Comparison of ENCODE assay signal across 8 mouse cellular contexts in the genomic region with DNA sequence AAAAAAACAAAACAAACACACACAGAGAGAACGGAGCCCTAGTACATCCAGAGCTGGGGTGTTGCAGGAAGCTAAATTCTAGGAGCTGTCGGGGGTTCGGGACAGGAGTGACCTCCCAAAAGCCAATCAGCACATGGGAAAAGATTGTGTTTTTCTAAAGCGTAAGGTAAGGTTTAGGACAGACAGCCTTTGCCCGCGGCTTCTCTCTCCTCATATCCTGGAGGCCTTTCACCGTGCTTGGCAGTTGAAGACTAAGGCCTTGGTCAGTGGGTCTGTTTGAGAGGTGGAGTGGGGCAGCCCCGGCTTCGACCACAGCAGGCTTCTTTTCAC. TPM values are rescaled to one million over a fixed set of nuclear protein-coding genes. Genes with fewer than 3 reads are reported as not detected.
DNase-seq lines count a peak whose midpoint lies in the region; ATAC-seq and TF ChIP-seq lines count a peak whose summit lies in the region.

No protein-coding gene starts in this region.

- H3K9ac ChIP-seq in heart, embryonic 11.5 days (ENCODE audit: low read depth, low read length) = peak overlapping the region; percentile 74
- H3K9ac ChIP-seq in CH12.LX (ENCODE audit: insufficient read depth, low read depth) = no peak overlapping the region
- no peak overlapping the region; the same call in 1 of the 2 replicates for H3K9ac ChIP-seq in forebrain, embryonic 15.5 days (replicated peaks)
- H3K9ac ChIP-seq in liver, embryonic 15.5 days = peak overlapping the region; percentile 92

- intact Hi-C loops in heart, postnatal 25 days (cut with DNase I) = no loop called here

- peaks cover 17% of the 10 kb centered on the region for H3K27me3 ChIP-seq in heart, embryonic 11.5 days (ENCODE audit: control insufficient read depth, insufficient read depth, low read length)
- H3K27me3 ChIP-seq in CH12.LX (replicated peaks) = no peaks in the 10 kb centered on the region
- peaks cover 35% of the 10 kb centered on the region for H3K27me3 ChIP-seq in forebrain, embryonic 15.5 days
- H3K27me3 ChIP-seq in liver, embryonic 15.5 days = no peaks in the 10 kb centered on the region

- no peaks in the 10 kb centered on the region for H3K9me3 ChIP-seq in heart, embryonic 11.5 days (replicated peaks; ENCODE audit: control insufficient read depth, low read length)
- H3K9me3 ChIP-seq in CH12.LX (replicated peaks; ENCODE audit: low read length) = no peaks in the 10 kb centered on the region
- no peaks in the 10 kb centered on the region for H3K9me3 ChIP-seq in forebrain, embryonic 15.5 days
- no peaks in the 10 kb centered on the region for H3K9me3 ChIP-seq in liver, embryonic 15.5 days (replicated peaks)

- TF ChIP-seq EP300 in CH12.LX (IDR thresholded peaks at IDR 0.05; ENCODE audit: low read length) = no peak

- no peaks in the 10 kb centered on the region for H3K79me2 ChIP-seq in CH12.LX (replicated peaks; ENCODE audit: control insufficient read depth, extremely low read depth, insufficient read depth, poor library complexity, severe bottlenecking)

- TF ChIP-seq RAD21 in CH12.LX (IDR thresholded peaks at IDR 0.05; ENCODE audit: low read depth, low read length) = no peak

- ATAC-seq in heart, embryonic 11.5 days (replicated peaks; ENCODE audit: insufficient number of reproducible peaks, low FRiP score, low TSS enrichment) = no peak
- ATAC-seq in forebrain, embryonic 15.5 days (replicated peaks) = no peak
- no peak for ATAC-seq in liver, embryonic 15.5 days (ENCODE audit: insufficient read depth)

- in situ Hi-C loops in CH12.LX (cut with MboI; ENCODE audit: low pct_ligation_motif_present, low pct_unique_long_range_greater_than_20kb, low sequenced_read_pairs) = no loop called here

- WGBS in heart, embryonic 11.5 days (ENCODE audit: insufficient replicate concordance) = 35% methylated on average over 9 of the region's 9 CpGs
- 48% methylated on average over 9 of the region's 9 CpGs for WGBS in forebrain, embryonic 15.5 days
- WGBS in liver, embryonic 15.5 days (ENCODE audit: insufficient replicate concordance) = 10% methylated on average over 9 of the region's 9 CpGs

- TF ChIP-seq CTCF in CH12.LX (conservative IDR thresholded peaks at IDR 0.05 in 1 of 2, IDR thresholded peaks at IDR 0.05 in 1 of 2; ENCODE audit: low read depth in 2 of 2, low read length in 2 of 2) = no peak

- H3K27ac ChIP-seq in heart, embryonic 11.5 days (ENCODE audit: low read depth, low read length) = peak overlapping the region; percentile 96
- no peak overlapping the region for H3K27ac ChIP-seq in CH12.LX (ENCODE audit: insufficient read depth, low read depth)
- no peak overlapping the region for H3K27ac ChIP-seq in forebrain, embryonic 15.5 days (replicated peaks)
- peak overlapping the region; percentile 99 for H3K27ac ChIP-seq in liver, embryonic 15.5 days (replicated peaks)

- H3K4me3 ChIP-seq in heart, embryonic 11.5 days (ENCODE audit: low read depth, low read length) = peak overlapping the region; percentile 52
- H3K4me3 ChIP-seq in CH12.LX (replicated peaks in 1 of 3; ENCODE audit: low read depth in 2 of 3, low read length in 2 of 3, poor library complexity in 1 of 3) = peak overlapping the region; percentile 6 to 94 (median 17)
- peak overlapping the region; percentile 33 for H3K4me3 ChIP-seq in forebrain, embryonic 15.5 days
- H3K4me3 ChIP-seq in liver, embryonic 15.5 days (replicated peaks) = peak overlapping the region; percentile 74

- DNase-seq in heart, postnatal 25 days (ENCODE audit: low spot score) = no peak
- no peak for DNase-seq in CH12.LX (ENCODE audit: extremely low read depth)
- no peak for DNase-seq in urinary bladder, postnatal 10 days (ENCODE audit: low spot score)
- DNase-seq in T-cell, adult 2 months (ENCODE audit: low spot score) = no peak
- no peak for DNase-seq in thymus, postnatal 14 days

- H3K4me1 ChIP-seq in heart, embryonic 11.5 days (ENCODE audit: control insufficient read depth, insufficient read depth, low read length) = peaks cover 46% of the 10 kb centered on the region
- H3K4me1 ChIP-seq in CH12.LX (ENCODE audit: control insufficient read depth in 1 of 2, insufficient read depth in 2 of 2) = peaks cover 8 to 51% of the 10 kb centered on the region in 2 experiments; a peak in 3 of 4 replicates
- H3K4me1 ChIP-seq in forebrain, embryonic 15.5 days = peaks cover 31% of the 10 kb centered on the region
- H3K4me1 ChIP-seq in liver, embryonic 15.5 days (replicated peaks) = peaks cover 73% of the 10 kb centered on the region

- H3K4me2 ChIP-seq in heart, embryonic 11.5 days = peak overlapping the region; percentile 99
- 0 out of 2 replicates have a peak overlapping the region, but pooled peaks have one; percentile 1 for H3K4me2 ChIP-seq in CH12.LX (ENCODE audit: insufficient read depth, low read depth, poor library complexity, severe bottlenecking)
- H3K4me2 ChIP-seq in forebrain, embryonic 15.5 days (replicated peaks) = peak overlapping the region; percentile 61
- peak overlapping the region; percentile 96 for H3K4me2 ChIP-seq in liver, embryonic 15.5 days

- no peaks in the 10 kb centered on the region for H3K36me3 ChIP-seq in heart, embryonic 11.5 days (ENCODE audit: control insufficient read depth, insufficient read depth, low read length)
- peaks cover 5 to 44% of the 10 kb centered on the region in 2 experiments for H3K36me3 ChIP-seq in CH12.LX (replicated peaks in 1 of 2; ENCODE audit: control insufficient read depth in 1 of 2, insufficient read depth in 1 of 2, low read length in 1 of 2)
- H3K36me3 ChIP-seq in forebrain, embryonic 15.5 days = no peaks in the 10 kb centered on the region
- H3K36me3 ChIP-seq in liver, embryonic 15.5 days (replicated peaks) = peaks cover 52% of the 10 kb centered on the region

- dilution Hi-C loops in CH12.LX (cut with MboI; ENCODE audit: extremely low pct_ligation_motif_present, extremely low pct_unique_long_range_greater_than_20kb, low sequenced_read_pairs) = no loop called here

- TF ChIP-seq POLR2A in CH12.LX (IDR thresholded peaks at IDR 0.05; ENCODE audit: low read depth, low read length) = no peak

TF ChIP-seq in CH12.LX, 34 proteins besides CTCF, POLR2A, EP300 and RAD21:
- no peak for TF ChIP-seq ELF1 (IDR thresholded peaks at IDR 0.05; ENCODE audit: low read depth, low read length)
- TF ChIP-seq POLR2AphosphoS2 (IDR thresholded peaks at IDR 0.05; ENCODE audit: low read depth, low read length) = no peak
- TF ChIP-seq CHD2 (IDR thresholded peaks at IDR 0.05; ENCODE audit: low read length) = no peak
- no peak for TF ChIP-seq MAFK (IDR thresholded peaks at IDR 0.05; ENCODE audit: insufficient replicate concordance, low read length)
- no peak for TF ChIP-seq ZNF384 (IDR thresholded peaks at IDR 0.05; ENCODE audit: low read depth, low read length)
- no peak for TF ChIP-seq RCOR1 (conservative IDR thresholded peaks at IDR 0.05; ENCODE audit: low read depth, low read length)
- 0 out of 2 replicates have a peak, but pooled peaks have one; percentile 9 for TF ChIP-seq NELFE (IDR thresholded peaks at IDR 0.05; ENCODE audit: low read depth, low read length)

RNA-seq across cellular contexts. Expression of a gene that starts 0.7 kb away (rescaled TPM):
- 23.8 and 26.2 TPM in 2 replicates for polyA plus RNA-seq in heart, embryonic 11.5 days (2014; fragmentation: Nextera tagmentation; extraction: Ambion mirVana)
- total RNA-seq in heart, postnatal 25 days (2021) = 10 to 100 TPM; 14.4 to 18.8 TPM
- total RNA-seq in CH12.LX (2012; rRNA removed) (24.8 and 26.8 TPM in 2 replicates), CH12.LX (2014; rRNA removed) (16.3 and 16.8 TPM in 2 replicates)
- polyA plus RNA-seq in CH12.LX (2012; ENCODE audit: insufficient read length, low read depth) = 28.4 and 30.0 TPM in 2 replicates
- 1.9 and 2.6 TPM in 2 replicates for polyA plus RNA-seq in forebrain, embryonic 15.5 days (2015; fragmentation: Nextera tagmentation; extraction: Ambion mirVana)
- 51.0 and 57.8 TPM in 2 replicates for polyA plus RNA-seq in liver, embryonic 15.5 days (2015; fragmentation: Nextera tagmentation; extraction: Ambion mirVana)

RNA-seq across cellular contexts. Expression of a gene that starts 0.8 kb away (rescaled TPM):
- polyA plus RNA-seq in heart, embryonic 11.5 days (2014; fragmentation: Nextera tagmentation; extraction: Ambion mirVana) = 4.4 and 4.5 TPM in 2 replicates
- 1 to 10 TPM; 2.9 to 3.4 TPM for total RNA-seq in heart, postnatal 25 days (2021)
- total RNA-seq in CH12.LX (2012; rRNA removed) (4.0 and 6.1 TPM in 2 replicates), CH12.LX (2014; rRNA removed) (1.4 and 2.2 TPM in 2 replicates)
- 8.8 and 9.8 TPM in 2 replicates for polyA plus RNA-seq in CH12.LX (2012; ENCODE audit: insufficient read length, low read depth)
- polyA plus RNA-seq in forebrain, embryonic 15.5 days (2015; fragmentation: Nextera tagmentation; extraction: Ambion mirVana) = 0.43 and 0.45 TPM in 2 replicates
- 15.0 and 20.4 TPM in 2 replicates for polyA plus RNA-seq in liver, embryonic 15.5 days (2015; fragmentation: Nextera tagmentation; extraction: Ambion mirVana)

RNA-seq across cellular contexts. Expression of a gene that starts 14.8 kb away (rescaled TPM):
- 3.2 and 3.9 TPM in 2 replicates for polyA plus RNA-seq in heart, embryonic 11.5 days (2014; fragmentation: Nextera tagmentation; extraction: Ambion mirVana)
- not detected for total RNA-seq in heart, postnatal 25 days (2021)
- total RNA-seq in CH12.LX (2012; rRNA removed) = 0.46 and 0.93 TPM in 2 replicates
- total RNA-seq in CH12.LX (2014; rRNA removed) = 1.3 and 1.5 TPM in 2 replicates
- polyA plus RNA-seq in CH12.LX (2012; ENCODE audit: insufficient read length, low read depth) = 1.4 and 1.7 TPM in 2 replicates
- polyA plus RNA-seq in forebrain, embryonic 15.5 days (2015; fragmentation: Nextera tagmentation; extraction: Ambion mirVana) = 0.18 TPM in 1 of 2 replicates, not detected in the other
- 90.0 and 95.8 TPM in 2 replicates for polyA plus RNA-seq in liver, embryonic 15.5 days (2015; fragmentation: Nextera tagmentation; extraction: Ambion mirVana)

RNA-seq across cellular contexts. Expression of a gene that starts 26.8 kb away (rescaled TPM):
- polyA plus RNA-seq in heart, embryonic 11.5 days (2014; fragmentation: Nextera tagmentation; extraction: Ambion mirVana) = 0.34 and 0.62 TPM in 2 replicates
- 1 to 10 TPM in 1 of 2 experiments, under 1 TPM in 1; 0.36 to 1.2 TPM for total RNA-seq in heart, postnatal 25 days (2021)
- 0.59 and 1.0 TPM in 2 replicates for total RNA-seq in CH12.LX (2012; rRNA removed)
- 0.50 TPM in 1 of 2 replicates, not detected in the other for total RNA-seq in CH12.LX (2014; rRNA removed)
- 0.80 and 1.6 TPM in 2 replicates for polyA plus RNA-seq in CH12.LX (2012; ENCODE audit: insufficient read length, low read depth)
- 0.72 and 0.79 TPM in 2 replicates for polyA plus RNA-seq in forebrain, embryonic 15.5 days (2015; fragmentation: Nextera tagmentation; extraction: Ambion mirVana)
- 0.28 and 0.45 TPM in 2 replicates for polyA plus RNA-seq in liver, embryonic 15.5 days (2015; fragmentation: Nextera tagmentation; extraction: Ambion mirVana)

RNA-seq across cellular contexts. Expression of a gene that starts 26.8 kb away (rescaled TPM):
- polyA plus RNA-seq in heart, embryonic 11.5 days (2014; fragmentation: Nextera tagmentation; extraction: Ambion mirVana) = 78.7 and 79.2 TPM in 2 replicates
- total RNA-seq in heart, postnatal 25 days (2021) = 100 to 1,000 TPM; 109 to 113 TPM
- total RNA-seq in CH12.LX (2012; rRNA removed) = 362 and 409 TPM in 2 replicates
- total RNA-seq in CH12.LX (2014; rRNA removed) = 395 and 553 TPM in 2 replicates
- 513 and 654 TPM in 2 replicates for polyA plus RNA-seq in CH12.LX (2012; ENCODE audit: insufficient read length, low read depth)
- polyA plus RNA-seq in forebrain, embryonic 15.5 days (2015; fragmentation: Nextera tagmentation; extraction: Ambion mirVana) = 12.3 and 12.6 TPM in 2 replicates
- polyA plus RNA-seq in liver, embryonic 15.5 days (2015; fragmentation: Nextera tagmentation; extraction: Ambion mirVana) = 49.2 and 54.7 TPM in 2 replicates

Comparison
In these comparisons a context has a peak if more than half of its experiments do, and no peak if none do; other contexts are left out.
1. H3K27ac ChIP-seq: peak in heart, embryonic 11.5 days (single experiment) and liver, embryonic 15.5 days (single experiment); none in CH12.LX (single experiment) and forebrain, embryonic 15.5 days (single experiment).
2. H3K4me2 ChIP-seq: peak in every context shown above with its lines; median percentile 99 in heart, embryonic 11.5 days; 96 in liver, embryonic 15.5 days; 61 in forebrain, embryonic 15.5 days; 1 in CH12.LX.
3. H3K4me3 ChIP-seq: peak in every context shown above with its lines; median percentile 74 in liver, embryonic 15.5 days; 52 in heart, embryonic 11.5 days; 33 in forebrain, embryonic 15.5 days; 17 in CH12.LX.
4. H3K9ac ChIP-seq: peak in heart, embryonic 11.5 days (single experiment) and liver, embryonic 15.5 days (single experiment); none in CH12.LX (single experiment) and forebrain, embryonic 15.5 days (single experiment).
5. RNA of a gene that starts 14.8 kb away (polyA plus RNA-seq): 90.0 to 95.8 TPM in liver, embryonic 15.5 days; 3.2 to 3.9 TPM in heart, embryonic 11.5 days, 1.4 to 1.7 TPM in CH12.LX and 0.18 TPM in forebrain, embryonic 15.5 days; every median in the first group is over 10 times any median in the second.